Mouse (Mus musculus): ENCODE measurements around the gene Smndc1. TPM values are rescaled to one million over a fixed set of nuclear protein-coding genes. Genes with fewer than 3 reads are reported as not detected.
A peak's percentile ranks its signal among the peaks of the same experiment; 100 is the strongest.

The Smndc1 gene
- total RNA-seq (2021) (10 to 100 TPM; 38.1 to 48.6 TPM), polyA plus RNA-seq (2012; rRNA removed) (1.2 TPM in 2 replicates)
- long read RNA-seq, transcript Smndc1-201 (6 exons, 1,948 nt), result major isoform, 11 of 12 reads
- long read RNA-seq, partial matches to known transcripts, result 1 of 12 reads
- long read RNA-seq, other reads (novel, unspliced or antisense), result 0 of 12 reads

DNA sequence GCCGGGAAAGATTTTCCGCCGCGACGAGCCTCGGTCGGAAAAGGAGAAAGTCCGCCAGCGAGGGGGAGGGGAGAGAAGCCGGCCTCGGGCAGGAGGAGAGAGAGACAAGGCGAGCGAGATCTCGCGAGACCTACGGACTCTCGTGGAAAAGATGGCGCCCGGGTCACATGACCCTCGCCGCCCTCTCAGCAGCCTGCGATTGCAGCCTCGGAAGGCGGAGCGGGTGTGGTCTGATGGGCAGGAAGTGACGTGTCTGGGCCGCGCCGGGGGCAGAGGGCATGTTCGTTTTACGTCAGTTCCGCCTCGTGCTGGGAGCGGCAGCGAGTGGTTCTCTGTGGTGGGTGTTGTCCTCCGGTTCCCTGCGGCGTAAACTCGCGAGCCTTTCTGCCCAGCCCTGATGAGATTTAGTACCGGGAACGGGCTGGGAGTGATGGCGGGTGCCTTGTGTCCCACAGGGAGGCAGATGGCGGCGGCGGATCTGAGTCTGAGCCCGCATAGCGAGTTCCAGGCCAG is at the start of gene Smndc1:
TSS of gene Smndc1 (minus strand) at position 84 of the 513 bp plus-strand sequence.
- DNase-seq, result peak; percentile 99

DNA sequence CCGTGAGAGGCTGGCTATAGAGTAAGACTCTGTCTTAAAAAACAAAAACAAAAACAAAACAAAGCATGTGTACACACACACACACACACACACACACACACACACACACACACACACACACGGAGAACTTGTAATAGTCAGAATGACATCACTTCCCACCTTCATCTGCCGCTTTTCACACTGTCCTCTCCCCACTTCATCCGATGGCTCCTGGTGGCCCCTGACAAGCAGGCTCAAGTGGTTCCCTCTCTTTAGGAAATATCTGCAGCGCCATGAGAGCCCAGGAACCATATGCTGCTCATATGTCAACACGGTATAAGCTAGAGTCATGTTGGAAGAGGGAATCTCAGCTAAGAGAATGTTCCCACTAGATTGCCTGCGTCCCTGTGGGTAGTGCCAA is 49.0 kb upstream of the Smndc1 start:
- no peak for DNase-seq

GRCm38 (mm10) chr19:53437991-53438390 is 47.6 kb upstream of the Smndc1 start:
- DNase-seq, result peak; percentile 65

- peak; percentile 95 for DNase-seq
Measured at GRCm38 (mm10) chr19:53437311-53437958, 47.1 kb upstream of the Smndc1 start.

GRCm38 (mm10) chr19:53433949-53434689 is 43.7 kb upstream of the Smndc1 start:
- peak; percentile 85 for DNase-seq

DNA sequence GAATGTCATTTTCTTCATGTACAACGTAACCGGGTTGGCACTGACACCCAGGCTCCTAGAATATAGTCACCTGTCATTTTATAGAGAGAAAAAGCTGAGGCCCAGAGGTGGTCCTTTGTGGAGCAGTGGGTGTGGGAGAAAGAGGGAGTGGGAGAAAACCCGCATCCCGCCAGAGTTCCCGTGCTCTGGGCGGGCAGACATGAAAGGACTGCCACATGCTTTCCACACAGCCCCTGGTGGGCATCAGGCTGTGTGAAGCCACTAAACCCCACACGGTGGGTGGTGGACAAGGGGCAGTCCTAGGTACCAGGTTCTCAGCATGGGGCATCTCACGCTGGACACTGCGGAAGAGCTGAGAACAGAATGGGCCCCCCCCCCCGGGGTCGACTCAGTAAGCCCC is 40.6 kb upstream of the Smndc1 start:
- DNase-seq, result no peak

DNA sequence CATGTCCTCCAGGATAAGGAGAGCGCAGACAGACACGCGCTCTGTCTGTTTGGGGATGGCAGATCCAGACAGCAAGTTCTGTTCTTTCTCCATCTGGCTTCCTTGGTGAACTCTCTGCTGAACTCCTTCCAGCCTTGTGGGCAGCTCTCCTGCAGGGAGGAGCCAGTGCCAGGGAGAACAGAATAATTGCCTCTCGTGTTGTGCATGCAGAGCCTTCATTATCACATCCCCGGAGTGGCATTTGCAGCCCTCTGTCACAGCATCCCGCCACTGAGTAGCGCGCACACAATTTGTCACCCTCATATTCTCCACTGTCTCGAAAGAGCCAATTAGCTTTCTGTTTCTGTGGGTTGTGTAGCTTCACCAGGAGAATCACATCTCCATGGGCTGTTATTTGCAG is 40.0 kb upstream of the Smndc1 start:
- DNase-seq, result no peak

GRCm38 (mm10) chr19:53427817-53428216 is 37.4 kb upstream of the Smndc1 start:
- no peak for DNase-seq

DNA sequence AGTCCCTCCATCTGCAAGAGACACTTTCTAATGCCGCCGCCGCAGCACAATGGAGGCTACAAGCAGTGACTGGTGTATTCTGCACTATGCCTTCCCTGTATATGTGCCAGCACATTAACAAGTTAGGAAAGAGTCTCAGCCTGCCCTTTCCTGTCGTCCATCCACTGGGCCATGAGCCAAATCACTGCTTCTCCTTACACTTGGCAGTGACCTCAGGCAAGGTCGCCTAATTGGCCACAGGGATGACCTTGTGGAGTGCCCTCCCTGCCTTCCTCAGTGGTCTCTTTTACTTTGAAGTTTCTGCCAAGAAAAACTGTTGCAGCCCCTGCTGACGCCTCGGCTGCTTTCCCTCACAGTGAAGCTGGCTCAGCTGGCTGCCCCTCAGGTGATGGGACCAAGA is 37.0 kb upstream of the Smndc1 start:
- peak; percentile 73 for DNase-seq

- no peak for DNase-seq
Measured at GRCm38 (mm10) chr19:53425824-53426223, 35.4 kb upstream of the Smndc1 start.

DNA sequence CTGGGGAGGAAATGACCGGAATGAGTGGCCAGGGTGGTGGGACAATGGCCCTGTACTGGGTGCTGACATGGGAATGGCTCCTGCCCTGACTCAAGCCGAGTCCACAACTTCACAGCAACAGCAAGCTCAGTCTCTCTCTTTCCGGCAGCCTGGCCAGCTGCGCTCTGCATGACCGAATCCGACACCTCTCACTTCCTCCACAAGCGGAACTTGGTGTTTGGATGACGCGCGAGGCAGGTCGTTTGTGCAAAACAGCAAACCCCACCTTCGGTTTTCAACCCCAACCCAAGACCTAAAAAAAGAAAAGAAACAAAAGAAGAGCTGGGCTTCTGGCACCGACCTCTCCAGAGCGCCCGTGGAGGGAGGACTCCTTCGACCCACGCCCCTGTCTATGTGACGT is 34.3 kb upstream of the Smndc1 start:
- peak; percentile 43 for DNase-seq

- DNase-seq, result no peak
Measured at GRCm38 (mm10) chr19:53423816-53424465, 33.6 kb upstream of the Smndc1 start.

DNA sequence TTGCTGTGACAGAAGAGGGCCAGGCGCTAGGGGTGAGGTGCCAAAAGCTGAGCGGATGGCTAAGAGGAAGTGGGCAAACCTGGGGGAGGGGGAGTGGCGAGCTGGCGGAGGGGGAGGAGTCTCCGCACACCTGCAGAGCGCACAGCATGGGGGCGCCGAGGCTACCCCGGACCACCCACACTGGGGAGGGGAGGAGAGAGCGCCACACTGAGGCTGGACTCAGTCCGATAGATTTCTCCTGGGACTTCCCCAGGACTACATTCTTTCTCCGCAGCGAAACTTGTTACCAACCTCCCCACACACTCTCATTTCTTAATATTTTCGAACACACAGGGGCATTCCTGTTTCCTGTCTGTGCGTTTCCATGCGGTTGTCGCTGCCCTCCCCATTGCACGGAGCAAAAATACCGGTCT is 33.0 kb upstream of the Smndc1 start:
- no peak for DNase-seq

GRCm38 (mm10) chr19:53422358-53423308 is 32.3 kb upstream of the Smndc1 start:
- DNase-seq, result no peak

GRCm38 (mm10) chr19:53421583-53422188 is 31.3 kb upstream of the Smndc1 start:
- no peak for DNase-seq

DNA sequence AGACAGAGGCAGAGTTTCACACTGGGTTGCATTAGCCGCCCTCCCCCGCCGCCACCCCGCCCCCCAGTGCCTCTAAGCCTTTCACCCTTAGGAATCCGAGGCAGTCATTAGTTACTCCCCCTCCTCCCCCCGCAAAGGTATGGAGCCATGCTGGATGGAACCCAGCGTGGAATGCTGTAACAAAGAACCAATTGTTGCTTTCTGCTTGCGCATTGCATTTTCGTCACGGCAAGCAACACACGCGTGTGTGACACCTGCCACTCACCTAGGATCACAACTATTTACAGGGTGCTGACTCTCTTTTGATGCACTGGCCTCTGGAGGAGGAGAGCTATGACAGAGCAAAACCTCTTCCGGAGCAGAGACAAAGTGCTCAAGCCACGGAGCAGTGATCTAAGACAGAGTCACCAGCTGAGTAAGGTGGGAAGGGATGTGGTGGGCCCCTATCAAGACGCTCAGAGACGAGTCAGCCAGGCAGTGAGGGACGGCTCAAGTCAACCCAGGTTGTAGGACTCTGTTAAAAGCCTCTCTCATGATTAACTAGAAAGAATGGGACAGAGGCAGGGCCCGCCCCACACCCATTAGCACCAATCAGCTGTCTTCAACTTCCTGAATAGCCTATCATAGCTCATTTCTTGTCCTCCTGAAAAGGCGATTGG is 30.7 kb upstream of the Smndc1 start:
- peak; percentile 89 for DNase-seq

- DNase-seq, result peak; percentile 70
Measured at GRCm38 (mm10) chr19:53419834-53420233, 29.5 kb upstream of the Smndc1 start.

- no peak for DNase-seq
Measured at GRCm38 (mm10) chr19:53415198-53415597, 24.8 kb upstream of the Smndc1 start.

- DNase-seq, result no peak
Measured at GRCm38 (mm10) chr19:53414650-53415049, 24.3 kb upstream of the Smndc1 start.

DNA sequence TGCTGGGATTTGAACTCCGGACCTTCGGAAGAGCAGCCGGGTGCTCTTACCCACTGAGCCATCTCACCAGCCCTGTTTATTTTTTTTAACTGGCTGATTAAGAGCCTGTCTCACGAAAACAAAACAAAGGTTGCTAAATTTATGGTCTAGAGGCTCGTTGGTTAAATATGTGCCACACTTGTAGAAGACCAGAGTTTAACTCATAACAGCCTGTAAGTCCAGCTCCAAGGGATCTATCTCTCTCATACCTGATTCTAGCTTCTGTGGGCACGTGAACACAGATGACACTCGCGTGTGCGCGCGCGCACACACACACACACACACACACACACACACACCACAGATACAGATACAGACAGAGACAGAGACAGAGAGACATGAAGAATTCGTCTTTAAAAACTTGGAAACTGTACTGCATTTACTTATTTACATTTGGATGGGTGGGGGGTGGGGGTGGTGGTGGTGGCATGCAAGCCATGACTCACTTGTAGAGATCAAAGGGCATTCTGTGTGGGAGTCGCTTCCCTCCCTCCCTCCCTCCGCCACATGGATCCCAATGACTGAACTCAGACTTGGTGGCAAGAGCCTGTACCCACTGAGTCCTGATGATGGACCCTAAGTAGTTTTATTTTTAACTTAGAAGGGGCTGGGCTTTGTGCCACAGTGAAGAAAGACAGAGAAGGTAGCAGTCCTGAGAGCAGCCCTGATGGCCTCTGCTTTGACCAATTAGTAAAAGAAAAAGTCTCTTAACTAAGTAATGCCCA is 23.4 kb upstream of the Smndc1 start:
- DNase-seq, result no peak
